Mouse (Mus musculus) urinary bladder, postnatal 36 days (tissue): ENCODE measurements around the gene Mslnl.
"Not testable (repeated sequence)": the region's sequence is repeated elsewhere in the genome, so short reads cannot be mapped to it uniquely, and the experiment has no call there.

Experiments
- DNase-seq, 2 experiments: peaks; one replicate each; pipeline ENCODE4 v3.0.0; 2022; ENCODE audit warnings: low spot score in 2 of 2, mixed read lengths in 1 of 2

Gene Mslnl

GRCm38 (mm10) chr17:25735745-25736144, at the start of gene Mslnl:
Gene Mslnl, plus strand, starts transcription at chr17:25736042.
- no peak for DNase-seq

- DNase-seq: no peak
Observed at GRCm38 (mm10) chr17:25686323-25686722, 49.5 kb upstream of the Mslnl start.

- DNase-seq: no peak
Observed at GRCm38 (mm10) chr17:25688922-25689321, 46.9 kb upstream of the Mslnl start.

- DNase-seq: no peak
Observed at GRCm38 (mm10) chr17:25696263-25696662, 39.6 kb upstream of the Mslnl start.

- peak; percentile 58 to 61 for DNase-seq
Observed at GRCm38 (mm10) chr17:25698446-25698845, 37.4 kb upstream of the Mslnl start.

GRCm38 (mm10) chr17:25700863-25701496, 34.9 kb upstream of the Mslnl start:
- no peak for DNase-seq

- DNase-seq: no peak
Observed at GRCm38 (mm10) chr17:25709994-25710393, 25.8 kb upstream of the Mslnl start.

- no peak for DNase-seq
Observed at GRCm38 (mm10) chr17:25711136-25711535, 24.7 kb upstream of the Mslnl start.

GRCm38 (mm10) chr17:25715627-25716026, 20.2 kb upstream of the Mslnl start:
- no peak for DNase-seq

GRCm38 (mm10) chr17:25716130-25716529, 19.7 kb upstream of the Mslnl start:
- no peak for DNase-seq

GRCm38 (mm10) chr17:25716711-25717637, 18.9 kb upstream of the Mslnl start, which contains the start of gene Gng13:
Gene Gng13, plus strand, starts transcription at chr17:25717171.
- DNase-seq: no peak

GRCm38 (mm10) chr17:25717691-25718090, 18.2 kb upstream of the Mslnl start:
- no peak for DNase-seq

GRCm38 (mm10) chr17:25721476-25721875, 14.4 kb upstream of the Mslnl start:
- DNase-seq: no peak

- DNase-seq: no peak
Observed at GRCm38 (mm10) chr17:25723470-25723869, 12.4 kb upstream of the Mslnl start.

- DNase-seq: no peak
Observed at GRCm38 (mm10) chr17:25723919-25724318, 11.9 kb upstream of the Mslnl start.

GRCm38 (mm10) chr17:25725264-25725663, 10.6 kb upstream of the Mslnl start:
- DNase-seq: no peak

- peak; percentile 99 for DNase-seq
Observed at GRCm38 (mm10) chr17:25727265-25728008, 8.4 kb upstream of the Mslnl start, which contains the start of the genes Chtf18 and Rpusd1. Gene Chtf18, minus strand, starts transcription at chr17:25727419. Gene Rpusd1, plus strand, starts transcription at chr17:25727670.

GRCm38 (mm10) chr17:25728009-25728270, 7.9 kb upstream of the Mslnl start:
- peak in 1 of 2 experiments; percentile 15 for DNase-seq

- DNase-seq: peak; percentile 66 to 78
Observed at GRCm38 (mm10) chr17:25732082-25732481, 3.8 kb upstream of the Mslnl start.

- DNase-seq: no peak
Observed at GRCm38 (mm10) chr17:25735246-25735645, 596 bp upstream of the Mslnl start.

GRCm38 (mm10) chr17:25738861-25739260, 3.0 kb downstream of the Mslnl start:
- DNase-seq: no peak

GRCm38 (mm10) chr17:25741471-25741870, 5.6 kb downstream of the Mslnl start:
- not testable (repeated sequence) for DNase-seq
